Mouse (Mus musculus) limb, embryonic 14.5 days (tissue): Measurements from ENCODE around the gene Tssk4. TPM values are rescaled to one million over a fixed set of nuclear protein-coding genes. Genes with fewer than 3 reads are reported as not detected.

ENCODE experiments used
- ATAC-seq: fragments of 200-750 bp; cut with Nextera tagmentation; 2 replicates; pipeline ENCODE4 v1.8.0; 2017; ENCODE audit warnings: low read depth, moderate number of reproducible peaks, moderate TSS enrichment; ENCODE audit not compliant: low FRiP score
- DNase-seq: peaks from one replicate; pipeline ENCODE4 v3.0.0-alpha.2; 2015; ENCODE audit warnings: low spot score
- H3K27ac ChIP-seq: fragments of 300-500 bp; sonication (generic); replicated peaks from 2 replicates; pipeline ENCODE4 v1.5.1; 2014; ENCODE audit warnings: low read depth, mild to moderate bottlenecking, low read length, moderate library complexity, mixed read lengths
- H3K27me3 ChIP-seq: fragments of 300-500 bp; sonication (generic); 2 replicates; pipeline ENCODE4 v1.6.1; 2014; ENCODE audit warnings: low read length, mixed read lengths; ENCODE audit not compliant: control insufficient read depth, insufficient read depth
- H3K36me3 ChIP-seq: fragments of 300-500 bp; sonication (generic); 2 replicates; pipeline ENCODE4 v1.6.1; 2014; ENCODE audit warnings: mild to moderate bottlenecking, low read length, moderate library complexity, mixed read lengths; ENCODE audit not compliant: control insufficient read depth, insufficient read depth
- H3K4me1 ChIP-seq: fragments of 300-500 bp; sonication (generic); 2 replicates; pipeline ENCODE4 v1.6.1; 2014; ENCODE audit warnings: antibody characterized with exemption, low read length, mixed read lengths; ENCODE audit not compliant: control insufficient read depth, insufficient read depth
- H3K4me2 ChIP-seq: fragments of 300-500 bp; sonication (generic); replicated peaks from 2 replicates; pipeline ENCODE4 v1.6.1; 2014; ENCODE audit warnings: low read depth, mild to moderate bottlenecking, low read length, moderate library complexity; ENCODE audit not compliant: severe bottlenecking
- H3K4me3 ChIP-seq: fragments of 300-500 bp; sonication (generic); replicated peaks from 2 replicates; pipeline ENCODE4 v1.5.1; 2014; ENCODE audit warnings: low read length
- H3K9ac ChIP-seq: fragments of 300-500 bp; sonication (generic); 2 replicates; pipeline ENCODE4 v1.6.1; 2014; ENCODE audit warnings: mild to moderate bottlenecking, low read depth, low read length, moderate library complexity; ENCODE audit not compliant: severe bottlenecking
- H3K9me3 ChIP-seq: fragments of 300-500 bp; sonication (generic); 2 replicates; pipeline ENCODE4 v1.6.1; 2016; ENCODE audit warnings: low read length; ENCODE audit not compliant: control insufficient read depth
- POLR2A ChIP-seq: fragments of 200-500 bp; IDR thresholded peaks from 2 replicates; pipeline ENCODE4 v1.8.0; 2012; ENCODE audit warnings: inconsistent platforms, mild to moderate bottlenecking, moderate library complexity, borderline replicate concordance; ENCODE audit not compliant: insufficient read depth, insufficient read length; ENCODE audit errors: extremely low read depth
- WGBS: fragments of 180-500 bp; shearing (Covaris S2); extraction: QIAGEN DNeasy Blood & Tissue Kit; methylation state at CpG from one replicate; pipeline ENCODE4 v1.1.7; 2014; 5-methylcytosine and 5-hydroxymethylcytosine counted together
- polyA plus RNA-seq, 2 experiments: library from polyadenylated mRNA; depleted of rRNA in 1 of 2; stranded (reverse) in 1 of 2; unstranded in 1 of 2; fragments of >200 nt; fragmentation: Nextera tagmentation in 1 of 2; extraction: Ambion mirVana in 1 of 2; gene quantifications; 2 replicates each; pipeline versions ENCODE4 v1.2.1 to v1.2.3; 2012 to 2014

The Tssk4 gene
- polyA plus RNA-seq, 2 experiments = 1.4 to 3.3 TPM

DNA sequence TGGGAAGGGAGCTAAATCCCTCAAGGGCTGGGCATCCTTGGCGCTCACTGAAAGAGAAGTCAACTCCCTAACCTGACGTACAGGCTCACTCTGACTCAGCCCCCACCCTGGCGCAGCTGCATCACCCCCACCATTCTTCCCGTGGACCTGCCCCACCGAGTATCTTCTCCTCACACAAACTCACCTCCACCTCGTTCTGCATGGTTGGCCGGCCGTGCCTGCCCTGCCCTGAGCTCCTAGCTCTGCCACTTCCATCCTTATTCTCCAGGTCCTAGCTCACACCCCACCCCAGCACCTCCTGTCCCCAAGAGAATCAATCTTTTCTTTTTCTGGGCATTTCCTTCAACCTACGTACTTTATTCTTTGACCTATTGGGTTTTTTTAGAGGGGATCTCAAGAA, 51.1 kb downstream of the Tssk4 start:
- Histone ChIP-seq H3K27ac (no peak overlapping the region), H3K4me3 (no peak overlapping the region), H3K9ac (no peak overlapping the region), H3K27me3 (no peaks in the 10 kb centered on the region), H3K9me3 (no peaks in the 10 kb centered on the region), H3K36me3 (no peaks in the 10 kb centered on the region), H3K4me2 (no peak overlapping the region), H3K4me1 (no peaks in the 10 kb centered on the region)
- DNase-seq (no peak), ATAC-seq (no peak)
- 67% methylated on average over 9 of the region's 9 CpGs for WGBS
- TF ChIP-seq POLR2A = no peak

Other genes with a start within 250 kb of the Tssk4 start
Only the 30 nearest of the 34 such genes appear.
- 53.0 and 58.6 TPM in 2 replicates for gene Dhrs4, start 171.4 kb upstream of the Tssk4 start, polyA plus RNA-seq (2012; rRNA removed)
- gene Dhrs4, start 171.4 kb upstream of the Tssk4 start, polyA plus RNA-seq (2014; fragmentation: Nextera tagmentation; extraction: Ambion mirVana) = 48.4 and 60.3 TPM in 2 replicates
- 24.8 and 28.8 TPM in 2 replicates for gene Carmil3, start 159.5 kb upstream of the Tssk4 start, polyA plus RNA-seq (2012; rRNA removed)
- 3.6 and 5.4 TPM in 2 replicates for gene Carmil3, start 159.5 kb upstream of the Tssk4 start, polyA plus RNA-seq (2014; fragmentation: Nextera tagmentation; extraction: Ambion mirVana)
- gene Cpne6, start 139.7 kb upstream of the Tssk4 start, polyA plus RNA-seq (2012; rRNA removed) = 0.74 and 0.83 TPM in 2 replicates
- gene Cpne6, start 139.7 kb upstream of the Tssk4 start, polyA plus RNA-seq (2014; fragmentation: Nextera tagmentation; extraction: Ambion mirVana) = 0.47 and 0.65 TPM in 2 replicates
- gene Nrl, start 125.2 kb upstream of the Tssk4 start, polyA plus RNA-seq (2012; rRNA removed) = 0.06 TPM in 1 of 2 replicates, not detected in the other
- gene Nrl, start 125.2 kb upstream of the Tssk4 start, polyA plus RNA-seq (2014; fragmentation: Nextera tagmentation; extraction: Ambion mirVana) = not detected in 2 replicates
- 39.3 and 52.1 TPM in 2 replicates for gene Pck2, start 109.9 kb upstream of the Tssk4 start, polyA plus RNA-seq (2012; rRNA removed)
- 22.5 and 28.0 TPM in 2 replicates for gene Pck2, start 109.9 kb upstream of the Tssk4 start, polyA plus RNA-seq (2014; fragmentation: Nextera tagmentation; extraction: Ambion mirVana)
- 47.5 and 53.0 TPM in 2 replicates for gene Dcaf11, start 90.2 kb upstream of the Tssk4 start, polyA plus RNA-seq (2012; rRNA removed)
- 53.8 and 56.0 TPM in 2 replicates for gene Dcaf11, start 90.2 kb upstream of the Tssk4 start, polyA plus RNA-seq (2014; fragmentation: Nextera tagmentation; extraction: Ambion mirVana)
- 0.67 and 0.88 TPM in 2 replicates for gene A730061H03Rik, start 89.8 kb upstream of the Tssk4 start, polyA plus RNA-seq (2012; rRNA removed)
- gene A730061H03Rik, start 89.8 kb upstream of the Tssk4 start, polyA plus RNA-seq (2014; fragmentation: Nextera tagmentation; extraction: Ambion mirVana) = 0.74 and 1.7 TPM in 2 replicates
- gene Fitm1, start 74.6 kb upstream of the Tssk4 start, polyA plus RNA-seq (2012; rRNA removed) = 30.9 and 43.0 TPM in 2 replicates
- gene Fitm1, start 74.6 kb upstream of the Tssk4 start, polyA plus RNA-seq (2014; fragmentation: Nextera tagmentation; extraction: Ambion mirVana) = 19.1 and 26.9 TPM in 2 replicates
- gene Psme1, start 72.1 kb upstream of the Tssk4 start, polyA plus RNA-seq (2012; rRNA removed) = 66.8 and 77.6 TPM in 2 replicates
- 147 and 154 TPM in 2 replicates for gene Psme1, start 72.1 kb upstream of the Tssk4 start, polyA plus RNA-seq (2014; fragmentation: Nextera tagmentation; extraction: Ambion mirVana)
- gene Emc9, start 64.9 kb upstream of the Tssk4 start, polyA plus RNA-seq (2012; rRNA removed) = 6.6 and 6.9 TPM in 2 replicates
- gene Emc9, start 64.9 kb upstream of the Tssk4 start, polyA plus RNA-seq (2014; fragmentation: Nextera tagmentation; extraction: Ambion mirVana) = 6.5 and 7.0 TPM in 2 replicates
- gene Psme2, start 59.1 kb upstream of the Tssk4 start, polyA plus RNA-seq (2012; rRNA removed) = 75.8 and 78.5 TPM in 2 replicates
- 239 and 245 TPM in 2 replicates for gene Psme2, start 59.1 kb upstream of the Tssk4 start, polyA plus RNA-seq (2014; fragmentation: Nextera tagmentation; extraction: Ambion mirVana)
- 23.0 and 34.1 TPM in 2 replicates for gene Rnf31, start 58.5 kb upstream of the Tssk4 start, polyA plus RNA-seq (2012; rRNA removed)
- gene Rnf31, start 58.5 kb upstream of the Tssk4 start, polyA plus RNA-seq (2014; fragmentation: Nextera tagmentation; extraction: Ambion mirVana) = 13.1 and 18.1 TPM in 2 replicates
- gene Irf9, start 46.6 kb upstream of the Tssk4 start, polyA plus RNA-seq (2012; rRNA removed) = 21.0 and 26.4 TPM in 2 replicates
- gene Irf9, start 46.6 kb upstream of the Tssk4 start, polyA plus RNA-seq (2014; fragmentation: Nextera tagmentation; extraction: Ambion mirVana) = 9.8 and 11.3 TPM in 2 replicates
- 8.9 and 9.6 TPM in 2 replicates for gene Rec8, start 32.1 kb upstream of the Tssk4 start, polyA plus RNA-seq (2012; rRNA removed)
- gene Rec8, start 32.1 kb upstream of the Tssk4 start, polyA plus RNA-seq (2014; fragmentation: Nextera tagmentation; extraction: Ambion mirVana) = 2.4 and 2.8 TPM in 2 replicates
- 185 and 239 TPM in 2 replicates for gene Ipo4, start 14.2 kb upstream of the Tssk4 start, polyA plus RNA-seq (2012; rRNA removed)
- 131 and 133 TPM in 2 replicates for gene Ipo4, start 14.2 kb upstream of the Tssk4 start, polyA plus RNA-seq (2014; fragmentation: Nextera tagmentation; extraction: Ambion mirVana)
- 6.8 and 12.2 TPM in 2 replicates for gene Gm49378, start 12.3 kb upstream of the Tssk4 start, polyA plus RNA-seq (2012; rRNA removed)
- gene Gm49378, start 12.3 kb upstream of the Tssk4 start, polyA plus RNA-seq (2014; fragmentation: Nextera tagmentation; extraction: Ambion mirVana) = 1.5 and 3.7 TPM in 2 replicates
- 92.3 and 128 TPM in 2 replicates for gene Tm9sf1, start 6.4 kb upstream of the Tssk4 start, polyA plus RNA-seq (2012; rRNA removed)
- 111 and 116 TPM in 2 replicates for gene Tm9sf1, start 6.4 kb upstream of the Tssk4 start, polyA plus RNA-seq (2014; fragmentation: Nextera tagmentation; extraction: Ambion mirVana)
- gene Mdp1, start 10.3 kb downstream of the Tssk4 start, polyA plus RNA-seq (2012; rRNA removed) = 47.4 and 49.7 TPM in 2 replicates
- 53.7 and 59.1 TPM in 2 replicates for gene Mdp1, start 10.3 kb downstream of the Tssk4 start, polyA plus RNA-seq (2014; fragmentation: Nextera tagmentation; extraction: Ambion mirVana)
- gene Gmpr2, start 21.8 kb downstream of the Tssk4 start, polyA plus RNA-seq (2012; rRNA removed) = 51.1 and 53.6 TPM in 2 replicates
- 53.1 and 68.5 TPM in 2 replicates for gene Gmpr2, start 21.8 kb downstream of the Tssk4 start, polyA plus RNA-seq (2014; fragmentation: Nextera tagmentation; extraction: Ambion mirVana)
- 347 and 416 TPM in 2 replicates for gene Nedd8, start 21.9 kb downstream of the Tssk4 start, polyA plus RNA-seq (2012; rRNA removed)
- gene Nedd8, start 21.9 kb downstream of the Tssk4 start, polyA plus RNA-seq (2014; fragmentation: Nextera tagmentation; extraction: Ambion mirVana) = 567 and 583 TPM in 2 replicates
- 35.9 and 38.4 TPM in 2 replicates for gene Tinf2, start 31.6 kb downstream of the Tssk4 start, polyA plus RNA-seq (2012; rRNA removed)
- gene Tinf2, start 31.6 kb downstream of the Tssk4 start, polyA plus RNA-seq (2014; fragmentation: Nextera tagmentation; extraction: Ambion mirVana) = 34.2 and 40.1 TPM in 2 replicates
- gene Tgm1, start 63.7 kb downstream of the Tssk4 start, polyA plus RNA-seq (2012; rRNA removed) = 15.0 and 17.7 TPM in 2 replicates
- gene Tgm1, start 63.7 kb downstream of the Tssk4 start, polyA plus RNA-seq (2014; fragmentation: Nextera tagmentation; extraction: Ambion mirVana) = 17.0 and 21.2 TPM in 2 replicates
- 41.7 and 53.5 TPM in 2 replicates for gene Rabggta, start 72.1 kb downstream of the Tssk4 start, polyA plus RNA-seq (2012; rRNA removed)
- gene Rabggta, start 72.1 kb downstream of the Tssk4 start, polyA plus RNA-seq (2014; fragmentation: Nextera tagmentation; extraction: Ambion mirVana) = 20.4 and 23.0 TPM in 2 replicates
- gene Dhrs1, start 95.5 kb downstream of the Tssk4 start, polyA plus RNA-seq (2012; rRNA removed) = 88.3 and 109 TPM in 2 replicates
- 82.0 and 89.7 TPM in 2 replicates for gene Dhrs1, start 95.5 kb downstream of the Tssk4 start, polyA plus RNA-seq (2014; fragmentation: Nextera tagmentation; extraction: Ambion mirVana)
- gene Nop9, start 95.5 kb downstream of the Tssk4 start, polyA plus RNA-seq (2012; rRNA removed) = 23.5 and 30.5 TPM in 2 replicates
- 37.6 and 38.1 TPM in 2 replicates for gene Nop9, start 95.5 kb downstream of the Tssk4 start, polyA plus RNA-seq (2014; fragmentation: Nextera tagmentation; extraction: Ambion mirVana)
- gene Cideb, start 108.3 kb downstream of the Tssk4 start, polyA plus RNA-seq (2012; rRNA removed) = 2.1 and 2.6 TPM in 2 replicates
- gene Cideb, start 108.3 kb downstream of the Tssk4 start, polyA plus RNA-seq (2014; fragmentation: Nextera tagmentation; extraction: Ambion mirVana) = 0.41 and 0.46 TPM in 2 replicates
- 0.44 and 0.65 TPM in 2 replicates for gene Ltb4r2, start 111.2 kb downstream of the Tssk4 start, polyA plus RNA-seq (2012; rRNA removed)
- gene Ltb4r2, start 111.2 kb downstream of the Tssk4 start, polyA plus RNA-seq (2014; fragmentation: Nextera tagmentation; extraction: Ambion mirVana) = 0.61 and 0.74 TPM in 2 replicates
- gene Ltb4r1, start 115.8 kb downstream of the Tssk4 start, polyA plus RNA-seq (2012; rRNA removed) = 1.1 and 1.2 TPM in 2 replicates
- gene Ltb4r1, start 115.8 kb downstream of the Tssk4 start, polyA plus RNA-seq (2014; fragmentation: Nextera tagmentation; extraction: Ambion mirVana) = 0.33 and 0.78 TPM in 2 replicates
- gene Adcy4, start 133.9 kb downstream of the Tssk4 start, polyA plus RNA-seq (2012; rRNA removed) = 32.4 and 35.0 TPM in 2 replicates
- 16.8 and 17.8 TPM in 2 replicates for gene Adcy4, start 133.9 kb downstream of the Tssk4 start, polyA plus RNA-seq (2014; fragmentation: Nextera tagmentation; extraction: Ambion mirVana)
- 35.9 and 41.4 TPM in 2 replicates for gene Ripk3, start 138.7 kb downstream of the Tssk4 start, polyA plus RNA-seq (2012; rRNA removed)
- gene Ripk3, start 138.7 kb downstream of the Tssk4 start, polyA plus RNA-seq (2014; fragmentation: Nextera tagmentation; extraction: Ambion mirVana) = 30.5 and 37.6 TPM in 2 replicates